Mouse (Mus musculus): ENCODE measurements at regions not wholly inside any gene's neighbourhood (a gene's known extent, or its start where the extent isn't known, plus 50 kb on each side); places are given as distances from the start of the nearest gene placed in this dataset.

- no peak for DNase-seq (ENCODE audit: low spot score in 2 of 2)
Observed at GRCm38 (mm10) chr11:18715851-18716126, 303.0 kb downstream of the Meis1 start.

DNA sequence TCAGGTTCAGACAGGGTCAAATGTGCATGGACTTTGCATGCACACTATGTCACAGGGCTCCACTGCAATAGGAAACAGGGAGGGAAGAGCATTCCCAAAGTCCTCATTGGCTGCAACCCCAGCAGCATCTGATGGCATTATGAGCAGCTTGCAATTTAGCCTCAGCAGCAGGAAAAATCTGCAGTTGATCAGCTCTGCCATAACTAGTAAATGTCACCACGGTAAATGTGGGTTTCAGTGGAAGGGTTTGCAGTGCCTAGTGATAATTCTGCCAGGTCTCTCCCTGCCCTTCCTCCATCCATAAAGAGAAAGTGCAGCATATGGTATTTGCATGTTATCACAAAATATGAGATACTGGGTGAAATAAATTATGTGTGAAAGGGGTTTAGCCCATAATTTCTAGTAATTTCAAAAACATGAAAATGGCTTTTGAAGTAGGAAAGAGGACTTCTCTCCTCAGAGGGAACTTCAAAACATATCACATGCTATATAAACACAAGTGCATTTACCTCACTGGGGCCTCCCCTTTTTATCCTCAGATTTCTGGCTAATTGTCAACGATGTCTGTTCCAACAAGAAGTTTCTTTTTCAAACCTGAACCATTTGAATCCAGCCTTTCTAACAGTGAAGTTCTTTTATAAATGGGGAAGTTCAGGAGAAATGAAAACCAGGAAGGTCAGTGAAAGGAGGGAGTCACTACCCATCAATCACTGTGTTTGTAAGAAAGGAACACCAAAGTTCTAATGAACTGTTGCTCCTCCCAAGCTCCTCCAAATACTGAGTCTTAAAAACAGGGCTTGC, 303.5 kb downstream of the Meis1 start:
- DNase-seq (ENCODE audit: low spot score in 2 of 2) = no peak

GRCm38 (mm10) chr11:18714400-18714799, 304.4 kb downstream of the Meis1 start:
- DNase-seq (ENCODE audit: low spot score in 2 of 2) = no peak

DNA sequence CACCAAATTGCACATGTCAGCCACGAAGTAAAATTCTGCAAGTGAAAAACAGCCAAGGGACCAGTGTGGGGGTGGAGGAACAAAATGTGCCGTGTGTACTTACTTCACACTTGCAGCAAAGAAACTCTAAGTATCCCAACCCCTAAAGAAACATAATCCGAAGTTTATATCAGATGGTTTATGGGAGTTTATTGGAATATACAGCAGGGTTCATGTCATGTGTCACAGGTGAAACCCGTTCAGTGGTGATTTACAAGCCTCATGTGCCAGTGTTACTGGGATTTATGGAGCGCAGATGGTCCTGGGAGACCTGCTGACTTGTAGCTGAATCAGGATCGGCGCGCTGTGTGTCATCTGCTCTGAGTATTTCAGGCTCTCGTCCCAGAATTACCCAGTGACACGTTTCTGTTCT, 306.1 kb downstream of the Meis1 start:
- DNase-seq (ENCODE audit: low spot score in 2 of 2) = no peak

GRCm38 (mm10) chr11:18709628-18710027, 309.2 kb downstream of the Meis1 start:
- DNase-seq (ENCODE audit: low spot score in 2 of 2) = no peak

GRCm38 (mm10) chr11:18681593-18681992, 337.2 kb downstream of the Meis1 start:
- DNase-seq (ENCODE audit: low spot score in 2 of 2) = no peak

- DNase-seq (ENCODE audit: low spot score in 2 of 2) = no peak
Observed at GRCm38 (mm10) chr11:18676876-18677275, 341.9 kb downstream of the Meis1 start.

GRCm38 (mm10) chr11:18670967-18671366, 347.8 kb downstream of the Meis1 start:
- no peak for DNase-seq (ENCODE audit: low spot score in 2 of 2)

DNA sequence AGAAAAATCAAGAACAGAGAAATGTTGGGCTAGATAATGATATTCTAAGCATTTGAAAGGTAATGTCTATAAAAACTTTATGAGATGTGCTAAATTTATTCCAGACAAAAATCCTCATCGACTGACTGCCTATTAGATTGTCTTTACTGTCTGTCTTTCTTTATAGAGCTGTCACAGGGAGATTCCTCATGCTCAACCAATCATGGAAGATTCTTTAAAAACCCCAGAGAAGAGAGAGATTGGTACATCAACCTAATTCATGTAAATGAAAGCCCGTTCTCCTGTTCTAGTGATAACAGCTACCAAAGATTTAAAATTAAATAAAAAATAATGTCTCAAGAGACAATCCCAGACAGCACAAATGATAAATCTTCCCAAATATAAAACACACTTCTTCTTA, 349.5 kb downstream of the Meis1 start:
- no peak for DNase-seq (ENCODE audit: low spot score in 2 of 2)

GRCm38 (mm10) chr11:18656358-18656757, 362.4 kb downstream of the Meis1 start:
- DNase-seq (ENCODE audit: low spot score in 2 of 2) = no peak

DNA sequence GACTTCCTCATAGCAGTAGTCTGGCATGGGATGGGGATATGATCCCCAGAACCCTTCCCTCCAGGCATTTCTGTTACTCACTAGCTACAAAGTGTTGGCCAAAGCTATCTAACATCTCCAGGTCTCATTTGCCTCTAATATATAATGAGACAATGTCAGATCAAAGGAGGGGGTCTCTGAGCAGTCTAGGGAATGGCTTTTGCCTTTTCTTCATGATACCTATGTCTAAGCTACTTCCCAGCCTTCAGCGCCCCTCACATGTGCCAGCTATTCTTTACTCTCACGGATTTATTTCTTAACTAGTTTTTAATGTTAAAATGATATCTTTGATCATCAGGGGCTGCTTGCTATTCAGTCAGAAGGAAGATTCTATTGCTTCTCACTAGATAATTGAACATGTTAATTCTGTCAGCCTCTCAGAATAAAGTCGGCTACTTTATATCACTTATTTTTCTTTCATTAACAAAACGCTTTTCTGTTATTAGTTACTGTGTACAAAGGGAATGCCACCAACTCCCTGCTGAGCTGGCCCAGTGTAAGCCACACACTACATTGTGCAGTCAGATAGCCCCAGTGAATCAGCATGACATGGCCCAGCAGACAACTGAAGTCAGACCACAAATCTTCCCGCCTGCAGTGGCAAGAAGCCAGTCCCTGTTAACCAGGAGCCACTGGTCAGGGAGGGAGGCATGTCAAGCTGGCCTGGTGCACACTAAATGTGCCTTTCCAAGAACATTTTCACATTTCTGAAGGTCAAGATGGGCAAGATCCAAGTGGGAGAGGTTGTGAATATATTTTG, 386.6 kb downstream of the Meis1 start:
- DNase-seq (ENCODE audit: low spot score in 2 of 2) = no peak

GRCm38 (mm10) chr11:18631570-18631969, 387.2 kb downstream of the Meis1 start:
- DNase-seq (ENCODE audit: low spot score in 2 of 2) = no peak

DNA sequence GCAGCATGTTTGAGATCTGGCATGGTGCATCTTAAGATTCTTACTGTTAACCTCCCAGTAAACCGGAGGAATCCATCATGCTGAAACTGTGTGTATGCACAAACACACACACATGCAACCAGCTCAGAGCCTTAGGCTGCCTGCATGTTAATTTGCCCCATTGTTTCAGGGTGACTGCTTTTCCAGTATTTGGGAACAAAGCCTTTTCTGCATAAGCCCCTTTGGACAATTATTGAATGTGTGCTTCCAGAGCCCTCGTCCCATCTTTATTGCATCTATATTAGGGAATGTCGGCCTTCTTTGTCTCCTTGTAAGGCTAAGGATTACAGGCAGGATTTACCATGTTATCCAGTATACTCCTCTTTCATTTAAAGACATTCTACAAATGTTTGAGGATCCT, 397.0 kb downstream of the Meis1 start:
- DNase-seq (ENCODE audit: low spot score in 2 of 2) = no peak

- DNase-seq (ENCODE audit: low spot score in 2 of 2) = no peak
Observed at GRCm38 (mm10) chr11:18604836-18605235, 413.9 kb downstream of the Meis1 start.

- DNase-seq (ENCODE audit: low spot score in 2 of 2) = no peak
Observed at GRCm38 (mm10) chr11:18601568-18602182, 417.1 kb downstream of the Meis1 start.

DNA sequence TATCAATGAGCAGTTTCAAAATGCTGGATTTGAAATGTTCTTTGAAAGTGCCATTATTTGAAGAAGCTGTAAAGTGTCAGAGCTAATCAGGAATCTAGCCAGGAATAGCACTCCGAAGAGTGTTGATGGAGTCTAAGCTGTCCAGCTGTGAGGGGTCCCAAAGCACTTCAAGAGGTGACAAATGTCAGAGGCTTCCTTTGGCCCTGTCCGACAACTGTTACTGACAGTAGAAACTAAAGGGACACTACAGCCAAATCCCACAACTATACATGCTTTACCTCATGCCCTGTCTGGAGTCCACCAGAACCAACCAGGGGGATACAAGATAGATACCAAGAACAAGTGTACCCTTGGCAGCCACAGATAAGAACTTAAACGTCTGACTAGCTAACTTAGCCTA, 420.4 kb downstream of the Meis1 start:
- DNase-seq (ENCODE audit: low spot score in 2 of 2) = no peak

- DNase-seq (ENCODE audit: low spot score in 2 of 2) = no peak
Observed at GRCm38 (mm10) chr11:18596996-18597395, 421.8 kb downstream of the Meis1 start.

DNA sequence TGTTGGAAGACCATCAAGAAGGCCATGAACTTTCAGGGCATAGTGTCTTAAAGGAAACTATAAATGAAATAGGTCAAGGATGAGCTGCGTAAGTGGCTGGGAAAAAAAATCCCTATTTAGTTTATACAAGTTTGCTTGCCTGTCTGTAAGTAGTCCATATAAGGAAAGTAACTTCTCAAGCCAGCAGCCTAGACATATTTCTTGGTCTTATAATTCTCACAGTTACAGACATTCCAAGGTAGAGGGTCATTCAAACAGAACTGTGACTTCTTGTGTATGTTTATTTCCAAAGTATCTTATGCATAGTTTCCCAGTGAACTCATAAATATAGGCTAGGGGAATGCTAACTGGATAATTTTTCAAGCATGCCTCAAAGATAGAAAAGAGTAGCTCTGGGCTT, 428.3 kb downstream of the Meis1 start:
- no peak for DNase-seq (ENCODE audit: low spot score in 2 of 2)

- DNase-seq (ENCODE audit: low spot score in 2 of 2) = no peak
Observed at GRCm38 (mm10) chr11:18586468-18586867, 432.3 kb downstream of the Meis1 start.

DNA sequence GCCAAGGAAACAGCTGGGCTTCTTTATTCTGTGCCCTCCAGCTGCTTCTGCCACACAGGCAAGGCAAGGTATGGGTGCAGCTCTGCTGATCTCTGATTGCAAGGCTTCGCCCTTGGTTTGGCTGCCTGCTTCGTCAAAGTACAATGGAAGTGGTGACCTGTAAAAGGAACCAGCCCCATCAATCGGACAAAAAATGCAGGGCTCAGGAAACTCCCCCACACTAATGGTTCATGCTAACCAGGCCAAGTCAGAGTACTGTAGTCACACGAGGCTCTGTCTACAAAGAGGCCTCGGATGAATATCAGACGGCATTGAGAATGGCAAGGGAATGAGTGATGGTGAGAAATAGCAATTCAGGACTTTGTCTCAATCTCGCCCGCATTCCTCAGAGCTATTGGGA, 433.8 kb downstream of the Meis1 start:
- DNase-seq (ENCODE audit: low spot score in 2 of 2) = no peak

- no peak for DNase-seq (ENCODE audit: low spot score in 2 of 2)
Observed at GRCm38 (mm10) chr11:18582781-18583161, 436.0 kb downstream of the Meis1 start.

DNA sequence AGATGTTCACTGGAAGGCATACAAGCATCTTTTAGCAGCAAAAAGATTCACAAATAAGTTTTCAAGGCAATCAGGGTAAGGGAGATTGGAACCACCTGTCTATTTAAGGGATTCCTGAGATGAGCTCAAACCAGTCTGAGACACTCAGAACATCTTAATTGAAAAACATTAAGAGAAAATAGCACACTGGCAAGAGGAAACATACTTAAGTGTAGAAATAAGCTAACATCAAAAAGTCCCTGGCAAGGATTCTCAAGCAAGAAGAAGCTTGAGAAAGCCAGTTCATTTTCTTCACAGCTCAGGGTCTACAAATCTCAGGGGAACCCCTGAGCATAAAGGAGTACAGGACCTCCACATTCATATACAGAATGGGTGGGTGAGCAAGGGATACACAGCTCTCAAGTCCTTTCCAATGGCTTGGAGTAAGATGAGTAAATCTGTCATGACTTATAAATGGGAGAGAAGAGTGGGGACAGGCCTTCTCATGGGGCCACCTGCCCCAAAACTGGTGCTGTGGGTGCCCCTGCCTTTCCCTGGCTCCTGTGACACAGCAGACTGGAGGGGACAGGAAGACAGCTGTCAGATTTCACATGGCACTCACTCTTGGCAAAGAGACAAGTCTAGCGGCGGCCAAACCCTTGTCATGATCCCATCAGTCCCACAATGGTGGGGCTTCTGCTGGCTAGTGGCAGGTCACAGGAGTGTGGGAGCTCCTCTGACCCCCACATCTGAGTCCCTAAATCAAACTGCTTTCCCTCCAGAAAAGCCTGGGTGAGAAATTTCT, 436.6 kb downstream of the Meis1 start:
- DNase-seq (ENCODE audit: low spot score in 2 of 2) = peak; percentile 13 to 54
